Mouse (Mus musculus): Measurements from ENCODE around the gene Plcb2. TPM values are rescaled to one million over a fixed set of nuclear protein-coding genes. Genes with fewer than 3 reads are reported as not detected.

Gene Plcb2
- polyA plus RNA-seq, 1 experiment = not detected

- H3K4me1 ChIP-seq (ENCODE audit: control insufficient read depth, insufficient read depth, low read length) = peaks cover 4% of the 10 kb centered on the region
- no peaks in the 10 kb centered on the region for H3K9me3 ChIP-seq (replicated peaks; ENCODE audit: control insufficient read depth, insufficient read depth, low read length, poor library complexity, severe bottlenecking)
- TF ChIP-seq CTCF (IDR thresholded peaks at IDR 0.05; ENCODE audit: low read depth, low read length) (no peak), POLR2A (IDR thresholded peaks at IDR 0.05; ENCODE audit: insufficient read depth, low read length) (no peak), EP300 (IDR thresholded peaks at IDR 0.05; ENCODE audit: insufficient read depth, low read depth, low read length) (no peak)
- no peaks in the 10 kb centered on the region for H3K36me3 ChIP-seq (ENCODE audit: control insufficient read depth, insufficient read depth, low read length, poor library complexity, severe bottlenecking)
- H3K27ac ChIP-seq (ENCODE audit: insufficient read depth, low read length) = no peak overlapping the region
- H3K4me3 ChIP-seq (ENCODE audit: low read depth, low read length) = no peak overlapping the region
- H3K9ac ChIP-seq (ENCODE audit: low read depth, poor library complexity, severe bottlenecking) = no peak overlapping the region
- H3K27me3 ChIP-seq (ENCODE audit: control insufficient read depth, insufficient read depth, low read length, poor library complexity, severe bottlenecking) = peaks cover 14% of the 10 kb centered on the region
Measured at GRCm38 (mm10) chr2:118679577-118679976, 48.7 kb downstream of the Plcb2 start.

GRCm38 (mm10) chr2:118677817-118678216 lies 50.4 kb downstream of the Plcb2 start:
- no peaks in the 10 kb centered on the region for H3K9me3 ChIP-seq (replicated peaks; ENCODE audit: control insufficient read depth, insufficient read depth, low read length, poor library complexity, severe bottlenecking)
- H3K27ac ChIP-seq (ENCODE audit: insufficient read depth, low read length) = no peak overlapping the region
- peak overlapping the region; percentile 81 for H3K9ac ChIP-seq (ENCODE audit: low read depth, poor library complexity, severe bottlenecking)
- peaks cover 14% of the 10 kb centered on the region for H3K27me3 ChIP-seq (ENCODE audit: control insufficient read depth, insufficient read depth, low read length, poor library complexity, severe bottlenecking)
- H3K4me1 ChIP-seq (ENCODE audit: control insufficient read depth, insufficient read depth, low read length) = peaks cover 6% of the 10 kb centered on the region
- TF ChIP-seq CTCF (IDR thresholded peaks at IDR 0.05; ENCODE audit: low read depth, low read length) = no peak
- TF ChIP-seq EP300 (IDR thresholded peaks at IDR 0.05; ENCODE audit: insufficient read depth, low read depth, low read length) = no peak
- no peak for TF ChIP-seq POLR2A (IDR thresholded peaks at IDR 0.05; ENCODE audit: insufficient read depth, low read length)
- H3K36me3 ChIP-seq (ENCODE audit: control insufficient read depth, insufficient read depth, low read length, poor library complexity, severe bottlenecking) = no peaks in the 10 kb centered on the region
- H3K4me3 ChIP-seq (ENCODE audit: low read depth, low read length) = peak overlapping the region; percentile 76

- Histone ChIP-seq H3K27ac (ENCODE audit: insufficient read depth, low read length) (no peak overlapping the region), H3K27me3 (ENCODE audit: control insufficient read depth, insufficient read depth, low read length, poor library complexity, severe bottlenecking) (peaks cover 14% of the 10 kb centered on the region), H3K36me3 (ENCODE audit: control insufficient read depth, insufficient read depth, low read length, poor library complexity, severe bottlenecking) (no peaks in the 10 kb centered on the region), H3K4me1 (ENCODE audit: control insufficient read depth, insufficient read depth, low read length) (peaks cover 6% of the 10 kb centered on the region), H3K9me3 (replicated peaks; ENCODE audit: control insufficient read depth, insufficient read depth, low read length, poor library complexity, severe bottlenecking) (no peaks in the 10 kb centered on the region), H3K9ac (ENCODE audit: low read depth, poor library complexity, severe bottlenecking) (peak overlapping the region; percentile 81), H3K4me3 (ENCODE audit: low read depth, low read length) (peak overlapping the region; percentile 76)
- TF ChIP-seq CTCF (IDR thresholded peaks at IDR 0.05; ENCODE audit: low read depth, low read length) (no peak), POLR2A (IDR thresholded peaks at IDR 0.05; ENCODE audit: insufficient read depth, low read length) (no peak), EP300 (IDR thresholded peaks at IDR 0.05; ENCODE audit: insufficient read depth, low read depth, low read length) (no peak)
Measured at GRCm38 (mm10) chr2:118676839-118677741, 51.1 kb downstream of the Plcb2 start.

- H3K4me3 ChIP-seq (ENCODE audit: low read depth, low read length) = no peak overlapping the region
- H3K27me3 ChIP-seq (ENCODE audit: control insufficient read depth, insufficient read depth, low read length, poor library complexity, severe bottlenecking) = peaks cover 14% of the 10 kb centered on the region
Measured at GRCm38 (mm10) chr2:118674500-118674899, 53.7 kb downstream of the Plcb2 start.

DNA sequence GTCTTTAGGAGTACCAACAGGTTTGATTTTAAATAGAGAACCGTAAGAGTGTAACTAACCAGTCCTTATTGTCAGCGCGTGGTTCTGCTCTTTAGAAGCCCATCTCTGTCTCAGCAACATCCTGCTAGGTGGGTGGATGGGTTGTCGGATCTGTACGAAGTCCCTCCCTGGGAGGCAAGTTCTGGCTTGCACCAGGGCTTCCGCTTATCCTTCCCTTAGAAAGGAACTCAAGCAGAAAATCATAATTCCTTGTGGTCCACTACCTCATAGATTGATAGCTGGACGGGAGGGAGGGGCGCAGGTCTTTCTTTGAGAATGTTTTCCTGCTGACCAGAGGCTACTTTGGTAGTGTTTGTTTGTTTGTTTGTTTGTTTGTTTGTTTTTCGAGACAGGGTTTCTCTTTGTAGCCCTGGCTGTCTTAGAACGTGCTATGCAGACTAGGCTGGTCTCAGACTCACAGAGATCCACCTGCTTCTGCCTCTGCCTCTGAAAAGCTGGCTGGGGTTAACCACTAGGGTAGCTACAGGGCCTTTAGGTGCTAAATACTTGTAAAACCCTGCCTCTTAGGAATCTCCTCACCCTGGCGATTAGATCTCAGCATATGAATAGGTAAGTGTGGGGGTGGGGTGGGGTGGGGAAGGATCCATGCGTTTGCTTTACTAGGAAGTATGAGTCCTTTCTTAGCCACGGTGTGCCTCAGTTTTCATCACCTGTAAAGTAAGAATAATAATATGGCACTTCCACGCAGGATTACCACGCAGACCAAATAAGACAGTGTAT lies 54.4 kb downstream of the Plcb2 start:
- Histone ChIP-seq H3K9ac (ENCODE audit: low read depth, poor library complexity, severe bottlenecking) (no peak overlapping the region), H3K27ac (ENCODE audit: insufficient read depth, low read length) (0 out of 2 replicates have a peak overlapping the region, but pooled peaks have one; percentile 4), H3K4me3 (ENCODE audit: low read depth, low read length) (no peak overlapping the region), H3K36me3 (ENCODE audit: control insufficient read depth, insufficient read depth, low read length, poor library complexity, severe bottlenecking) (no peaks in the 10 kb centered on the region), H3K4me1 (ENCODE audit: control insufficient read depth, insufficient read depth, low read length) (peaks cover 6% of the 10 kb centered on the region), H3K9me3 (replicated peaks; ENCODE audit: control insufficient read depth, insufficient read depth, low read length, poor library complexity, severe bottlenecking) (no peaks in the 10 kb centered on the region), H3K27me3 (ENCODE audit: control insufficient read depth, insufficient read depth, low read length, poor library complexity, severe bottlenecking) (peaks cover 14% of the 10 kb centered on the region)
- no peak for TF ChIP-seq POLR2A (IDR thresholded peaks at IDR 0.05; ENCODE audit: insufficient read depth, low read length)
- no peak for TF ChIP-seq CTCF (IDR thresholded peaks at IDR 0.05; ENCODE audit: low read depth, low read length)
- TF ChIP-seq EP300 (IDR thresholded peaks at IDR 0.05; ENCODE audit: insufficient read depth, low read depth, low read length) = no peak

More at GRCm38 (mm10) chr2:118674500-118674899, 53.7 kb downstream of the Plcb2 start:
- TF ChIP-seq CTCF (IDR thresholded peaks at IDR 0.05; ENCODE audit: low read depth, low read length) (no peak), POLR2A (IDR thresholded peaks at IDR 0.05; ENCODE audit: insufficient read depth, low read length) (no peak), EP300 (IDR thresholded peaks at IDR 0.05; ENCODE audit: insufficient read depth, low read depth, low read length) (no peak)
- Histone ChIP-seq H3K27ac (ENCODE audit: insufficient read depth, low read length) (no peak overlapping the region), H3K9ac (ENCODE audit: low read depth, poor library complexity, severe bottlenecking) (no peak overlapping the region), H3K4me1 (ENCODE audit: control insufficient read depth, insufficient read depth, low read length) (peaks cover 6% of the 10 kb centered on the region), H3K9me3 (replicated peaks; ENCODE audit: control insufficient read depth, insufficient read depth, low read length, poor library complexity, severe bottlenecking) (no peaks in the 10 kb centered on the region), H3K36me3 (ENCODE audit: control insufficient read depth, insufficient read depth, low read length, poor library complexity, severe bottlenecking) (no peaks in the 10 kb centered on the region)

Measured in ES-Bruce4 (cell line).